Mouse (Mus musculus): ENCODE results near the gene Ly6g6e. TPM values are rescaled to one million over a fixed set of nuclear protein-coding genes. Genes with fewer than 3 reads are reported as not detected.

The Ly6g6e gene
- polyA plus RNA-seq, 2 experiments from 2014 or later = 0.15 TPM; not detected in 1

Other genes with a start within 250 kb of the Ly6g6e start
- gene Stk19, start 240.0 kb upstream of the Ly6g6e start, polyA plus RNA-seq (2017; shearing (Covaris generic)) = 10 to 100 TPM; 37.4 to 47.4 TPM
- gene Dxo, start 239.9 kb upstream of the Ly6g6e start, polyA plus RNA-seq (2017; shearing (Covaris generic)) = 10 to 100 TPM; 47.0 to 49.6 TPM
- 100 to 1,000 TPM in 1 of 2 experiments, 10 to 100 TPM in 1; 81.8 to 107 TPM for gene Skiv2l, start 226.7 kb upstream of the Ly6g6e start, polyA plus RNA-seq (2017; shearing (Covaris generic))
- gene Nelfe, start 226.5 kb upstream of the Ly6g6e start, polyA plus RNA-seq (2017; shearing (Covaris generic)) = 10 to 100 TPM; 37.9 to 46.0 TPM
- 1 to 10 TPM; 1.8 to 8.9 TPM for gene Cfb, start 214.4 kb upstream of the Ly6g6e start, polyA plus RNA-seq (2017; shearing (Covaris generic))
- gene Zbtb12, start 197.4 kb upstream of the Ly6g6e start, polyA plus RNA-seq (2017; shearing (Covaris generic)) = under 1 TPM; 0.16 to 0.74 TPM
- not detected for gene Gm20547, start 194.9 kb upstream of the Ly6g6e start, polyA plus RNA-seq (2017; shearing (Covaris generic))
- gene C2, start 178.6 kb upstream of the Ly6g6e start, polyA plus RNA-seq (2017; shearing (Covaris generic)) = 1 to 10 TPM; 1.6 to 4.0 TPM
- gene Ehmt2, start 178.4 kb upstream of the Ly6g6e start, polyA plus RNA-seq (2017; shearing (Covaris generic)) = 10 to 100 TPM; 60.3 to 72.7 TPM
- not detected for gene Slc44a4, start 162.4 kb upstream of the Ly6g6e start, polyA plus RNA-seq (2017; shearing (Covaris generic))
- gene Neu1, start 145.6 kb upstream of the Ly6g6e start, polyA plus RNA-seq (2017; shearing (Covaris generic)) = 10 to 100 TPM; 55.1 to 60.0 TPM
- 10 to 100 TPM in 1 of 2 experiments, under 1 TPM in 1; 0.70 to 78.1 TPM for gene Hspa1b, start 117.7 kb upstream of the Ly6g6e start, polyA plus RNA-seq (2017; shearing (Covaris generic))
- gene Gm20481, start 107.0 kb upstream of the Ly6g6e start, polyA plus RNA-seq (2017; shearing (Covaris generic)) = 1 to 10 TPM in 1 of 2 experiments, not detected in 1; 2.5 TPM
- gene Hspa1a, start 104.7 kb upstream of the Ly6g6e start, polyA plus RNA-seq (2017; shearing (Covaris generic)) = 10 to 100 TPM in 1 of 2 experiments, not detected in 1; 18.3 TPM
- gene Hspa1l, start 104.2 kb upstream of the Ly6g6e start, polyA plus RNA-seq (2017; shearing (Covaris generic)) = under 1 TPM; 0.27 to 0.50 TPM
- gene Lsm2, start 95.0 kb upstream of the Ly6g6e start, polyA plus RNA-seq (2017; shearing (Covaris generic)) = 10 to 100 TPM; 79.0 to 93.1 TPM
- gene Vars, start 75.9 kb upstream of the Ly6g6e start, polyA plus RNA-seq (2017; shearing (Covaris generic)) = 100 to 1,000 TPM; 126 to 153 TPM
- under 1 TPM in 1 of 2 experiments, not detected in 1; 0.52 TPM for gene Vwa7, start 60.3 kb upstream of the Ly6g6e start, polyA plus RNA-seq (2017; shearing (Covaris generic))
- under 1 TPM; 0.36 to 0.48 TPM for gene Sapcd1, start 48.9 kb upstream of the Ly6g6e start, polyA plus RNA-seq (2017; shearing (Covaris generic))
- 1 to 10 TPM in 1 of 2 experiments, under 1 TPM in 1; 0.87 to 2.6 TPM for gene Msh5, start 30.2 kb upstream of the Ly6g6e start, polyA plus RNA-seq (2017; shearing (Covaris generic))
- gene Clic1, start 26.9 kb upstream of the Ly6g6e start, polyA plus RNA-seq (2017; shearing (Covaris generic)) = 100 to 1,000 TPM; 647 to 661 TPM
- gene Ddah2, start 17.9 kb upstream of the Ly6g6e start, polyA plus RNA-seq (2017; shearing (Covaris generic)) = 1 to 10 TPM in 1 of 2 experiments, under 1 TPM in 1; 0.83 to 2.7 TPM
- gene Ly6g6c, start 11.5 kb upstream of the Ly6g6e start, polyA plus RNA-seq (2017; shearing (Covaris generic)) = not detected
- not detected for gene Mpig6b, start 10.7 kb upstream of the Ly6g6e start, polyA plus RNA-seq (2017; shearing (Covaris generic))
- not detected for gene Ly6g6d, start 1.2 kb downstream of the Ly6g6e start, polyA plus RNA-seq (2017; shearing (Covaris generic))
- under 1 TPM in 1 of 2 experiments, not detected in 1; 0.26 TPM for gene Ly6g6f, start 8.7 kb downstream of the Ly6g6e start, polyA plus RNA-seq (2017; shearing (Covaris generic))
- gene Abhd16a, start 12.4 kb downstream of the Ly6g6e start, polyA plus RNA-seq (2017; shearing (Covaris generic)) = 10 to 100 TPM; 59.7 to 60.5 TPM
- under 1 TPM in 1 of 2 experiments, not detected in 1; 0.36 TPM for gene Ly6g5c, start 31.4 kb downstream of the Ly6g6e start, polyA plus RNA-seq (2017; shearing (Covaris generic))
- 1 to 10 TPM; 3.4 to 9.5 TPM for gene Ly6g5b, start 38.5 kb downstream of the Ly6g6e start, polyA plus RNA-seq (2017; shearing (Covaris generic))
- gene Gpank1, start 44.6 kb downstream of the Ly6g6e start, polyA plus RNA-seq (2017; shearing (Covaris generic)) = 10 to 100 TPM; 53.8 to 59.4 TPM
- 100 to 1,000 TPM; 351 to 388 TPM for gene Csnk2b, start 45.2 kb downstream of the Ly6g6e start, polyA plus RNA-seq (2017; shearing (Covaris generic))
- gene D17H6S53E, start 49.5 kb downstream of the Ly6g6e start, polyA plus RNA-seq (2017; shearing (Covaris generic)) = 1 to 10 TPM in 1 of 2 experiments, under 1 TPM in 1; 0.88 to 2.4 TPM
- under 1 TPM; 0.28 to 0.37 TPM for gene Apom, start 55.1 kb downstream of the Ly6g6e start, polyA plus RNA-seq (2017; shearing (Covaris generic))
- 10 to 100 TPM; 61.6 to 63.2 TPM for gene Bag6, start 58.3 kb downstream of the Ly6g6e start, polyA plus RNA-seq (2017; shearing (Covaris generic))
- 10 to 100 TPM; 33.4 to 33.5 TPM for gene Prrc2a, start 88.0 kb downstream of the Ly6g6e start, polyA plus RNA-seq (2017; shearing (Covaris generic))
- gene Aif1, start 99.2 kb downstream of the Ly6g6e start, polyA plus RNA-seq (2017; shearing (Covaris generic)) = 10 to 100 TPM in 1 of 2 experiments, 1 to 10 TPM in 1; 5.5 to 18.3 TPM
- gene Lst1, start 111.5 kb downstream of the Ly6g6e start, polyA plus RNA-seq (2017; shearing (Covaris generic)) = 10 to 100 TPM in 1 of 2 experiments, 1 to 10 TPM in 1; 8.9 to 14.6 TPM
- gene Ltb, start 117.5 kb downstream of the Ly6g6e start, polyA plus RNA-seq (2017; shearing (Covaris generic)) = 1,000 to 10,000 TPM; 1,461 to 1,672 TPM
- gene Tnf, start 125.1 kb downstream of the Ly6g6e start, polyA plus RNA-seq (2017; shearing (Covaris generic)) = 10 to 100 TPM; 27.9 to 30.5 TPM
- 100 to 1,000 TPM in 1 of 2 experiments, 10 to 100 TPM in 1; 94.1 to 110 TPM for gene Lta, start 128.4 kb downstream of the Ly6g6e start, polyA plus RNA-seq (2017; shearing (Covaris generic))
- gene Gm16181, start 143.9 kb downstream of the Ly6g6e start, polyA plus RNA-seq (2017; shearing (Covaris generic)) = 1 to 10 TPM in 1 of 2 experiments, not detected in 1; 1.2 TPM
- gene Atp6v1g2, start 156.8 kb downstream of the Ly6g6e start, polyA plus RNA-seq (2017; shearing (Covaris generic)) = 1 to 10 TPM; 4.2 to 9.7 TPM
- 10 to 100 TPM; 20.6 to 22.5 TPM for gene Nfkbil1, start 158.9 kb downstream of the Ly6g6e start, polyA plus RNA-seq (2017; shearing (Covaris generic))
- 100 to 1,000 TPM; 227 to 243 TPM for gene Ddx39b, start 164.8 kb downstream of the Ly6g6e start, polyA plus RNA-seq (2017; shearing (Covaris generic))
- 1,000 to 10,000 TPM; 4,556 to 6,565 TPM for gene H2-D1, start 185.8 kb downstream of the Ly6g6e start, polyA plus RNA-seq (2017; shearing (Covaris generic))
- gene H2-Q1, start 243.5 kb downstream of the Ly6g6e start, polyA plus RNA-seq (2017; shearing (Covaris generic)) = under 1 TPM in 1 of 2 experiments, not detected in 1; 0.64 TPM

Data from activated CD4-positive, CD25-positive, alpha-beta regulatory T cell (primary cell).